Mouse (Mus musculus): ENCODE measurements at regions not wholly inside any gene's neighbourhood (a gene's known extent, or its start where the extent isn't known, plus 50 kb on each side); places are given as distances from the start of the nearest gene placed in this dataset.

GRCm38 (mm10) chr6:31874616-31875015 lies 175.4 kb upstream of the 1700012A03Rik start:
- TF ChIP-seq CTCF (conservative IDR thresholded peaks at IDR 0.05; ENCODE audit: insufficient read depth, insufficient read length, low read depth, low read length) = no peak
- no peak for TF ChIP-seq POLR2A (IDR thresholded peaks at IDR 0.05; ENCODE audit: low read depth, low read length)

All from kidney, adult 2 months (tissue).